Mouse (Mus musculus): ENCODE data around the gene Galns.

- TF ChIP-seq CTCF (IDR thresholded peaks at IDR 0.05; ENCODE audit: low read depth) (no peak), EP300 (optimal IDR thresholded peaks at IDR 0.05) (no peak)
Observed at GRCm38 (mm10) chr8:122566766-122567165, 44.5 kb downstream of the Galns start.
